ENCODE assay signal across 25 mouse cellular contexts in genomic region chr3:83985426-83985825, GRCm38 (mm10). TPM values are rescaled to one million over a fixed set of nuclear protein-coding genes. Genes with fewer than 3 reads are reported as not detected.
DNase-seq lines count a peak whose midpoint lies in the region; ATAC-seq and TF ChIP-seq lines count a peak whose summit lies in the region.
"Had no signal": no experiment of that assay in that cellular context is flagged by ENCODE, and none has a peak within 500 bp of the region (broad histone marks: within the 10 kb centered on the region; RNA-seq: fewer than 3 reads in every experiment).

No protein-coding gene starts in this region.

- WGBS in hindbrain, embryonic 10.5 days: 79% methylated on average over 6 of the region's 6 CpGs
- 44% methylated on average over 6 of the region's 6 CpGs for WGBS in hindbrain, postnatal 0 days
- 23% methylated on average over 6 of the region's 6 CpGs for WGBS in forebrain, embryonic 15.5 days
- WGBS in midbrain, postnatal 0 days: 54% methylated on average over 6 of the region's 6 CpGs
- WGBS in heart, embryonic 12.5 days: 70% methylated on average over 6 of the region's 6 CpGs

- no peaks in the 10 kb centered on the region for H3K27me3 ChIP-seq in hindbrain, embryonic 10.5 days (ENCODE audit: insufficient read depth, poor library complexity, severe bottlenecking)
- no peaks in the 10 kb centered on the region for H3K27me3 ChIP-seq in hindbrain, postnatal 0 days (ENCODE audit: insufficient read depth, low read length)
- no peaks in the 10 kb centered on the region for H3K27me3 ChIP-seq in forebrain, embryonic 15.5 days
- H3K27me3 ChIP-seq in midbrain, postnatal 0 days (ENCODE audit: insufficient read depth, low read length): no peaks in the 10 kb centered on the region
- no peaks in the 10 kb centered on the region for H3K27me3 ChIP-seq in heart, embryonic 12.5 days (replicated peaks)
- H3K27me3 ChIP-seq: heart, embryonic 13.5 days; Patski had no signal

- no peak overlapping the region for H3K4me3 ChIP-seq in hindbrain, embryonic 10.5 days
- H3K4me3 ChIP-seq in hindbrain, postnatal 0 days (ENCODE audit: low read length): no peak overlapping the region
- no peak overlapping the region for H3K4me3 ChIP-seq in forebrain, embryonic 15.5 days
- H3K4me3 ChIP-seq in midbrain, postnatal 0 days (ENCODE audit: low read depth, low read length): no peak overlapping the region
- no peak overlapping the region for H3K4me3 ChIP-seq in heart, embryonic 12.5 days
- H3K4me3 ChIP-seq: gastrocnemius, adult 2 months; heart, embryonic 13.5 days; myocyte had no signal

- no peak for TF ChIP-seq POLR2A in brain, embryonic 14.5 days (IDR thresholded peaks at IDR 0.05; ENCODE audit: borderline replicate concordance, extremely low read depth, insufficient read depth, insufficient read length, poor library complexity, severe bottlenecking)

- H3K4me1 ChIP-seq in hindbrain, embryonic 10.5 days (replicated peaks): peaks cover 95% of the 10 kb centered on the region
- peaks cover 24% of the 10 kb centered on the region for H3K4me1 ChIP-seq in hindbrain, postnatal 0 days (ENCODE audit: insufficient read depth, low read length)
- peaks cover 96% of the 10 kb centered on the region for H3K4me1 ChIP-seq in forebrain, embryonic 15.5 days
- peaks cover 10% of the 10 kb centered on the region; the same call in 1 of the 2 replicates for H3K4me1 ChIP-seq in midbrain, postnatal 0 days (ENCODE audit: insufficient read depth, low read length)
- peaks cover 45% of the 10 kb centered on the region for H3K4me1 ChIP-seq in heart, embryonic 12.5 days (replicated peaks)

- ATAC-seq in hindbrain, postnatal 0 days: no peak
- no peak for ATAC-seq in forebrain, embryonic 15.5 days (replicated peaks)
- ATAC-seq in midbrain, postnatal 0 days (ENCODE audit: low FRiP score): no peak
- no peak for ATAC-seq in heart, embryonic 12.5 days (ENCODE audit: insufficient number of reproducible peaks, low FRiP score)
- ATAC-seq: activated CD4-positive, CD25-positive, alpha-beta regulatory T cell, adult 4 months; CD4-positive, CD25-positive, alpha-beta regulatory T cell, adult 4 months; Patski had no signal

- no peak overlapping the region for H3K9ac ChIP-seq in hindbrain, postnatal 0 days (replicated peaks; ENCODE audit: low read length)
- H3K9ac ChIP-seq in forebrain, embryonic 15.5 days (replicated peaks): no peak overlapping the region
- no peak overlapping the region for H3K9ac ChIP-seq in midbrain, postnatal 0 days (replicated peaks; ENCODE audit: low read length, poor library complexity, severe bottlenecking)
- H3K9ac ChIP-seq in heart, embryonic 12.5 days: no peak overlapping the region
- H3K9ac ChIP-seq: heart, embryonic 13.5 days had no signal

- 0 out of 2 replicates have a peak, but pooled peaks cover 7% of the 10 kb centered on the region for H3K36me3 ChIP-seq in hindbrain, embryonic 10.5 days
- H3K36me3 ChIP-seq in hindbrain, postnatal 0 days (ENCODE audit: insufficient read depth, low read length): no peaks in the 10 kb centered on the region
- H3K36me3 ChIP-seq in forebrain, embryonic 15.5 days: no peaks in the 10 kb centered on the region
- H3K36me3 ChIP-seq in midbrain, postnatal 0 days (ENCODE audit: insufficient read depth, low read length): no peaks in the 10 kb centered on the region
- no peaks in the 10 kb centered on the region for H3K36me3 ChIP-seq in heart, embryonic 12.5 days
- H3K36me3 ChIP-seq: heart, embryonic 13.5 days had no signal

- 0 out of 2 replicates have a peak overlapping the region, but pooled peaks have one; percentile 2 for H3K27ac ChIP-seq in hindbrain, embryonic 10.5 days
- H3K27ac ChIP-seq in hindbrain, postnatal 0 days: no peak overlapping the region
- H3K27ac ChIP-seq in forebrain, embryonic 15.5 days (replicated peaks): peak overlapping the region; percentile 93
- H3K27ac ChIP-seq in midbrain, postnatal 0 days (ENCODE audit: low read depth, low read length): no peak overlapping the region
- H3K27ac ChIP-seq in heart, embryonic 12.5 days (ENCODE audit: poor library complexity, severe bottlenecking): no peak overlapping the region
- H3K27ac ChIP-seq: gastrocnemius, adult 2 months; heart, embryonic 13.5 days had no signal

- no peak for TF ChIP-seq CTCF in hindbrain, postnatal 0 days (IDR thresholded peaks at IDR 0.05; ENCODE audit: low read depth)
- TF ChIP-seq CTCF in brain, embryonic 14.5 days (IDR thresholded peaks at IDR 0.05; ENCODE audit: borderline replicate concordance, extremely low read depth, insufficient read depth, insufficient read length): no peak
- TF ChIP-seq CTCF in midbrain, postnatal 0 days (IDR thresholded peaks at IDR 0.05): no peak

- H3K4me2 ChIP-seq in hindbrain, postnatal 0 days (ENCODE audit: low read depth, low read length): no peak overlapping the region
- H3K4me2 ChIP-seq in forebrain, embryonic 15.5 days (replicated peaks): no peak overlapping the region
- H3K4me2 ChIP-seq in midbrain, postnatal 0 days (ENCODE audit: low read depth, low read length, poor library complexity, severe bottlenecking): no peak overlapping the region
- H3K4me2 ChIP-seq in heart, embryonic 12.5 days: no peak overlapping the region
- H3K4me2 ChIP-seq: heart, embryonic 13.5 days; liver, embryonic 11.5 days had no signal

- no peaks in the 10 kb centered on the region for H3K9me3 ChIP-seq in hindbrain, embryonic 10.5 days
- no peaks in the 10 kb centered on the region for H3K9me3 ChIP-seq in hindbrain, postnatal 0 days (ENCODE audit: low read length)
- no peaks in the 10 kb centered on the region for H3K9me3 ChIP-seq in forebrain, embryonic 15.5 days
- H3K9me3 ChIP-seq in midbrain, postnatal 0 days (ENCODE audit: low read length): no peaks in the 10 kb centered on the region
- no peaks in the 10 kb centered on the region for H3K9me3 ChIP-seq in heart, embryonic 12.5 days (replicated peaks)
- H3K9me3 ChIP-seq: heart, embryonic 13.5 days had no signal

- no peak for DNase-seq in hindbrain, embryonic 10.5 days (ENCODE audit: low spot score)
- DNase-seq in hindbrain, postnatal 0 days (ENCODE audit: low spot score): no peak
- peak; percentile 88 for DNase-seq in brain, embryonic 14.5 days (ENCODE audit: low read depth)
- DNase-seq in midbrain, postnatal 0 days (ENCODE audit: low spot score): peak; percentile 56
- DNase-seq in thymus, postnatal 14 days: no peak
- no peak for DNase-seq in heart, adult 8-10 months (ENCODE audit: low spot score)
- DNase-seq: adrenal gland, postnatal 14 days; cerebellum, adult 11-12 months; cerebellum, postnatal 25 days; embryo, embryonic 11 days; gastrocnemius, adult 2 months; kidney, adult 8-10 months; kidney, postnatal 36 days; lung, adult 18-20 months; lung, postnatal 14 days; right cerebral cortex, adult 18-20 months; thymus, postnatal 36 days had no signal

RNA-seq across cellular contexts. Expression of gene Tmem131l, which starts 54.5 kb away (rescaled TPM):
- polyA plus RNA-seq in hindbrain, embryonic 10.5 days (2016; fragmentation: Nextera tagmentation; extraction: Ambion mirVana): 70.2 and 70.8 TPM in 2 replicates
- 28.4 and 33.2 TPM in 2 replicates for total RNA-seq in hindbrain, postnatal 0 days (2014; rRNA removed)
- polyA plus RNA-seq in hindbrain, postnatal 0 days (2015; fragmentation: Nextera tagmentation; extraction: Ambion mirVana): 18.6 and 20.5 TPM in 2 replicates
- polyA plus RNA-seq in brain, embryonic 14.5 days (2012; rRNA removed): 103 and 129 TPM in 2 replicates
- 125 and 130 TPM in 2 replicates for polyA plus RNA-seq in forebrain, embryonic 15.5 days (2015; fragmentation: Nextera tagmentation; extraction: Ambion mirVana)
- 37.3 and 37.7 TPM in 2 replicates for total RNA-seq in midbrain, postnatal 0 days (2014; rRNA removed)
- 16.1 and 22.5 TPM in 2 replicates for polyA plus RNA-seq in midbrain, postnatal 0 days (2015; fragmentation: Nextera tagmentation; extraction: Ambion mirVana)
- 26.9 and 27.4 TPM in 2 replicates for polyA plus RNA-seq in heart, embryonic 12.5 days (2016; fragmentation: Nextera tagmentation; extraction: Ambion mirVana)
- total RNA-seq in heart, adult 8-10 months (2022): 10 to 100 TPM; 17.6 to 25.0 (median 21.0) TPM

Comparison
In these comparisons a context has a peak if more than half of its experiments do, and no peak if none do; other contexts are left out.
1. H3K27ac ChIP-seq: peak in hindbrain, embryonic 10.5 days (single experiment) and forebrain, embryonic 15.5 days (single experiment); none in hindbrain, postnatal 0 days (single experiment), midbrain, postnatal 0 days (single experiment) and heart, embryonic 12.5 days (single experiment).
2. DNase-seq: peak in brain, embryonic 14.5 days (single experiment) and midbrain, postnatal 0 days (single experiment); none in hindbrain, embryonic 10.5 days (single experiment), hindbrain, postnatal 0 days (single experiment), thymus, postnatal 14 days (single experiment) and heart, adult 8-10 months (single experiment).